Mouse (Mus musculus) forebrain, embryonic 12.5 days (tissue): Measurements from ENCODE around the gene Cabp2. TPM values are rescaled to one million over a fixed set of nuclear protein-coding genes. Genes with fewer than 3 reads are reported as not detected.
"Not testable (repeated sequence)": the region's sequence is repeated elsewhere in the genome, so short reads cannot be mapped to it uniquely, and the experiment has no call there.

Experiments
- ATAC-seq: fragments of 200-750 bp; cut with Nextera tagmentation; 2 replicates; pipeline ENCODE4 v1.8.0; 2017; ENCODE audit warnings: moderate TSS enrichment; ENCODE audit not compliant: low FRiP score
- H3K27ac ChIP-seq: fragments of 300-500 bp; sonication (generic); 2 replicates; pipeline ENCODE4 v1.5.1; 2016; ENCODE audit warnings: mild to moderate bottlenecking
- H3K27me3 ChIP-seq: fragments of 300-500 bp; sonication (generic); 2 replicates; pipeline ENCODE4 v1.6.1; 2016; ENCODE audit warnings: mild to moderate bottlenecking
- H3K36me3 ChIP-seq: fragments of 300-500 bp; sonication (generic); replicated peaks from 2 replicates; pipeline ENCODE4 v1.6.1; 2016; ENCODE audit warnings: mild to moderate bottlenecking
- H3K4me1 ChIP-seq: fragments of 300-500 bp; sonication (generic); 2 replicates; pipeline ENCODE4 v1.6.1; 2016
- H3K4me2 ChIP-seq: fragments of 300-500 bp; sonication (generic); 2 replicates; pipeline ENCODE4 v1.6.1; 2016; ENCODE audit warnings: mild to moderate bottlenecking, moderate library complexity
- H3K4me3 ChIP-seq: fragments of 300-500 bp; sonication (generic); replicated peaks from 2 replicates; pipeline ENCODE4 v1.5.1; 2016; ENCODE audit warnings: mild to moderate bottlenecking
- H3K9ac ChIP-seq: fragments of 300-500 bp; sonication (generic); 2 replicates; pipeline ENCODE4 v1.6.1; 2016; ENCODE audit warnings: mild to moderate bottlenecking
- H3K9me3 ChIP-seq: fragments of 300-500 bp; sonication (generic); 2 replicates; pipeline ENCODE4 v1.6.1; 2016
- WGBS: fragments of 180-500 bp; shearing (Covaris S2); methylation state at CpG from one replicate; pipeline ENCODE4 v1.1.7; 2016; 5-methylcytosine and 5-hydroxymethylcytosine counted together
- polyA plus RNA-seq: library from polyadenylated mRNA; unstranded; fragments of >200 nt; fragmentation: Nextera tagmentation; extraction: Ambion mirVana; gene quantifications from 2 replicates; pipeline ENCODE4 v1.2.1, GENCODE M21; 2016

Gene Cabp2
- polyA plus RNA-seq, 1 experiment from 2014 or later = not detected

GRCm38 (mm10) chr19:4113186-4113805 lies 31.9 kb downstream of the Cabp2 start:
- H3K9ac ChIP-seq = no peak overlapping the region
- ATAC-seq = no peak
- no peak overlapping the region for H3K4me3 ChIP-seq
- peaks cover 75% of the 10 kb centered on the region for H3K36me3 ChIP-seq
- H3K9me3 ChIP-seq = no peaks in the 10 kb centered on the region
- no peaks in the 10 kb centered on the region for H3K27me3 ChIP-seq
- no peak overlapping the region for H3K4me2 ChIP-seq
- H3K27ac ChIP-seq = no peak overlapping the region
- 88% methylated on average over 13 of the region's 13 CpGs for WGBS
- H3K4me1 ChIP-seq = no peaks in the 10 kb centered on the region

- 79% methylated on average over 5 of the region's 5 CpGs for WGBS
Measured at GRCm38 (mm10) chr19:4113806-4114230, 32.4 kb downstream of the Cabp2 start.

GRCm38 (mm10) chr19:4114551-4114950 lies 33.2 kb downstream of the Cabp2 start:
- no peak for ATAC-seq
- Histone ChIP-seq H3K4me2 (no peak overlapping the region), H3K9me3 (no peaks in the 10 kb centered on the region), H3K4me3 (no peak overlapping the region), H3K27ac (no peak overlapping the region), H3K9ac (no peak overlapping the region), H3K36me3 (peaks cover 75% of the 10 kb centered on the region), H3K4me1 (no peaks in the 10 kb centered on the region), H3K27me3 (no peaks in the 10 kb centered on the region)
- WGBS = 89% methylated on average over 10 of the region's 10 CpGs

More at GRCm38 (mm10) chr19:4113806-4114230, 32.4 kb downstream of the Cabp2 start:
- ATAC-seq = no peak
- H3K27me3 ChIP-seq = no peaks in the 10 kb centered on the region
- no peak overlapping the region for H3K4me2 ChIP-seq
- no peak overlapping the region for H3K9ac ChIP-seq
- H3K27ac ChIP-seq = no peak overlapping the region
- H3K4me1 ChIP-seq = no peaks in the 10 kb centered on the region
- H3K36me3 ChIP-seq = peaks cover 75% of the 10 kb centered on the region
- H3K4me3 ChIP-seq = no peak overlapping the region
- H3K9me3 ChIP-seq = no peaks in the 10 kb centered on the region

GRCm38 (mm10) chr19:4115144-4115543 lies 33.8 kb downstream of the Cabp2 start:
- no peak overlapping the region for H3K9ac ChIP-seq
- no peaks in the 10 kb centered on the region for H3K9me3 ChIP-seq
- H3K4me3 ChIP-seq = no peak overlapping the region
- WGBS = 94% methylated on average over 10 of the region's 10 CpGs
- H3K27ac ChIP-seq = no peak overlapping the region
- peaks cover under 1% of the 10 kb centered on the region for H3K4me1 ChIP-seq
- H3K27me3 ChIP-seq = 0 out of 2 replicates have a peak, but pooled peaks cover 2% of the 10 kb centered on the region
- H3K4me2 ChIP-seq = no peak overlapping the region
- no peak for ATAC-seq
- peaks cover 73% of the 10 kb centered on the region for H3K36me3 ChIP-seq

GRCm38 (mm10) chr19:4115816-4116215 lies 34.4 kb downstream of the Cabp2 start:
- no peak overlapping the region for H3K9ac ChIP-seq
- H3K4me3 ChIP-seq = no peak overlapping the region
- 88% methylated on average over 11 of the region's 11 CpGs for WGBS
- H3K27ac ChIP-seq = no peak overlapping the region
- peaks cover 8% of the 10 kb centered on the region for H3K4me1 ChIP-seq
- H3K27me3 ChIP-seq = 0 out of 2 replicates have a peak, but pooled peaks cover 7% of the 10 kb centered on the region
- H3K36me3 ChIP-seq = peaks cover 69% of the 10 kb centered on the region
- no peak for ATAC-seq
- H3K4me2 ChIP-seq = no peak overlapping the region
- no peaks in the 10 kb centered on the region for H3K9me3 ChIP-seq

GRCm38 (mm10) chr19:4117006-4117405 lies 35.6 kb downstream of the Cabp2 start:
- no peak overlapping the region for H3K27ac ChIP-seq
- peaks cover 60% of the 10 kb centered on the region for H3K36me3 ChIP-seq
- no peak overlapping the region for H3K4me3 ChIP-seq
- no peaks in the 10 kb centered on the region for H3K9me3 ChIP-seq
- no peak for ATAC-seq
- 0 out of 2 replicates have a peak, but pooled peaks cover 7% of the 10 kb centered on the region for H3K27me3 ChIP-seq
- peaks cover 10% of the 10 kb centered on the region for H3K4me1 ChIP-seq
- H3K9ac ChIP-seq = no peak overlapping the region
- WGBS = 98% methylated on average over 7 of the region's 7 CpGs
- no peak overlapping the region for H3K4me2 ChIP-seq

GRCm38 (mm10) chr19:4118350-4118749 lies 37.0 kb downstream of the Cabp2 start:
- peaks cover 46% of the 10 kb centered on the region for H3K36me3 ChIP-seq
- H3K9me3 ChIP-seq = no peaks in the 10 kb centered on the region
- H3K27me3 ChIP-seq = 0 out of 2 replicates have a peak, but pooled peaks cover 7% of the 10 kb centered on the region
- H3K4me2 ChIP-seq = no peak overlapping the region
- WGBS = 96% methylated on average over 2 of the region's 2 CpGs
- no peak overlapping the region for H3K4me3 ChIP-seq
- peaks cover 10% of the 10 kb centered on the region for H3K4me1 ChIP-seq
- no peak overlapping the region for H3K27ac ChIP-seq
- no peak for ATAC-seq
- H3K9ac ChIP-seq = no peak overlapping the region

GRCm38 (mm10) chr19:4119716-4120487 lies 38.5 kb downstream of the Cabp2 start:
- Histone ChIP-seq H3K27ac (no peak overlapping the region), H3K36me3 (peaks cover 31% of the 10 kb centered on the region), H3K4me1 (peaks cover 10% of the 10 kb centered on the region), H3K4me3 (no peak overlapping the region), H3K9me3 (no peaks in the 10 kb centered on the region), H3K9ac (no peak overlapping the region), H3K27me3 (0 out of 2 replicates have a peak, but pooled peaks cover 7% of the 10 kb centered on the region), H3K4me2 (0 out of 2 replicates have a peak overlapping the region, but pooled peaks have one; percentile 55)
- ATAC-seq = no peak
- WGBS = 89% methylated on average over 6 of the region's 6 CpGs

GRCm38 (mm10) chr19:4120496-4120895 lies 39.1 kb downstream of the Cabp2 start:
- H3K4me3 ChIP-seq = peak overlapping the region; percentile 46; the same call in 1 of the 2 replicates

GRCm38 (mm10) chr19:4121097-4121805 lies 39.9 kb downstream of the Cabp2 start:
- Histone ChIP-seq H3K4me3 (peak overlapping the region; percentile 46), H3K36me3 (peaks cover 18% of the 10 kb centered on the region), H3K4me1 (peaks cover 14% of the 10 kb centered on the region), H3K4me2 (peak overlapping the region; percentile 55), H3K27me3 (0 out of 2 replicates have a peak, but pooled peaks cover 7% of the 10 kb centered on the region), H3K27ac (peak overlapping the region; percentile 82), H3K9ac (peak overlapping the region; percentile 50; the same call in 1 of the 2 replicates), H3K9me3 (no peaks in the 10 kb centered on the region)
- WGBS = 3% methylated on average over 38 of the region's 38 CpGs
- peak; percentile 83 for ATAC-seq

More at GRCm38 (mm10) chr19:4120496-4120895, 39.1 kb downstream of the Cabp2 start:
- Histone ChIP-seq H3K9ac (no peak overlapping the region), H3K4me2 (peak overlapping the region; percentile 55), H3K36me3 (peaks cover 25% of the 10 kb centered on the region), H3K27me3 (0 out of 2 replicates have a peak, but pooled peaks cover 7% of the 10 kb centered on the region), H3K27ac (no peak overlapping the region), H3K4me1 (peaks cover 14% of the 10 kb centered on the region), H3K9me3 (no peaks in the 10 kb centered on the region)
- 96% methylated on average over 2 of the region's 2 CpGs for WGBS
- no peak for ATAC-seq

- H3K27me3 ChIP-seq, ATAC-seq, H3K4me3 ChIP-seq, H3K9me3 ChIP-seq, H3K9ac ChIP-seq, H3K27ac ChIP-seq: not testable (repeated sequence)
- 62% methylated on average over 6 of the region's 6 CpGs for WGBS
- peaks cover 21% of the 10 kb centered on the region for H3K4me1 ChIP-seq
- H3K4me2 ChIP-seq = 0 out of 2 replicates have a peak overlapping the region, but pooled peaks have one; percentile 21
- H3K36me3 ChIP-seq = peaks cover 13% of the 10 kb centered on the region
Measured at GRCm38 (mm10) chr19:4121896-4122295, 40.5 kb downstream of the Cabp2 start.
